Mouse (Mus musculus): Measurements from ENCODE around the gene Stk39.

The Stk39 gene

DNA sequence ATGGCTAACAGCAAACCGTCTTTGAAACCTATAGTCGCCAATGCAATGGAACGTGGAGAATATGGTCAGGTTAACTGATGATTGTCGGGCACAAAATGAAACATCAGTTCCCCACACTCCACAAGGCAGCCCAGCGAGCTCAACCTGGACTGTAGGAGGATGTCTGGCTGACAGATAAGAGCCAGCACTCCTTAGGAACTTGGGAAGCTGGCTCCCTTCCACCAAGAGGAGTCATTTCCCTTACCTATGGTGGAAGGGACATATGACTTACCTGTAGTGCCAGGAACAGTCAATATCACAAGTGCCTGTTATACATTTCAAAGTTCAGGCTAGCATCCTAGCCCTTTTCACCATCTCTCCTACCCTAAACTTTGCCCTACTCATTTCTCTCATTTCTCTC lies 14.0 kb downstream of the Stk39 start:
- no peak for DNase-seq (ENCODE audit: low read depth, low spot score)

DNA sequence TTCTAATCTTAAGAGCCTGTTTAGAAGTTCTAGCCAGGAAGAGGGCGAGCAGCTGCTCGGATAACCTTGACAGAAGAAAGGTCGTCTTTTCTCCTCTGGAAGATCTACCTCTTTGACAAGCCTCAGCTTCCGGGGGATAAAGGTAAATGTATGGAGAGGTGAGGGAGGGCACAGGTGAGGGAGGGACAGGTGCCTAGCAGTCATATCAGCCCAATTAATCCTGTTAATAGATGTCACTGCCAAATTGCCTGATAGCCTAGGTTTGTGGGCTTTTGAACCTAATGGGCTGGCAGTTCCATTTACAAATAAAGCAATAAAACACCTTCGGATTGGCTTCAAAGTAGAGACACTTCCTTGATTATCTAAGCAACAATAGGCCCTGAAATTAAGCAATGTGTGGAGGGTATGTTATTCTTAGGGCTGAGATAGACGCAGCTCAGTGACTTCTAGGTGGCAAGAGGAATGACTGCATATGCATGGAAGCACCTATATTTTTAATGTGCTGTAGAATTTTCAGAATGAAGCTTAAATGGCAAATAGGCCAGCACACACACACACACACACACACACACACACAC lies 14.5 kb downstream of the Stk39 start:
- DNase-seq (ENCODE audit: low read depth, low spot score) = no peak

DNA sequence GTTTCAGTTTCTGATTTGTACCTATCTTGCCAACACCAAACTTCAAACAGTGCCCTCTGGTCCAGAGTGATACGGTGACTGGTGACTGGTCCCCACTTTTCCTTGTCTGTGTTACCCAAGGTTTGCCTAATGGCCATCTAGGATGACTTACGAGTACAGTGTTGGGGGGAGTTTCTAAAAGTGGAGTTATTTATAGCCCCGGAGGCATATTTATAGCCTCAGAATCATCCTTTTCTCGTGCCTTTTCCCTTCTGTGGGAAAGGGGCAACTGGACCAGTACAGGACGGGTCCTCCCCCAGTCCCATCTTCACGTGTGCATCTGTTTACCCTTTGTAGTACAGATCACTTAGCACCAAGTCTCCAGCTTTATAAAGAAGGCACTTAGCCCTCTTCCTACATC lies 15.2 kb downstream of the Stk39 start:
- DNase-seq (ENCODE audit: low read depth, low spot score) = no peak

GRCm38 (mm10) chr2:68452379-68452778 lies 19.7 kb downstream of the Stk39 start:
- no peak for DNase-seq (ENCODE audit: low read depth, low spot score)

GRCm38 (mm10) chr2:68448035-68448434 lies 24.0 kb downstream of the Stk39 start:
- DNase-seq (ENCODE audit: low read depth, low spot score) = no peak

DNA sequence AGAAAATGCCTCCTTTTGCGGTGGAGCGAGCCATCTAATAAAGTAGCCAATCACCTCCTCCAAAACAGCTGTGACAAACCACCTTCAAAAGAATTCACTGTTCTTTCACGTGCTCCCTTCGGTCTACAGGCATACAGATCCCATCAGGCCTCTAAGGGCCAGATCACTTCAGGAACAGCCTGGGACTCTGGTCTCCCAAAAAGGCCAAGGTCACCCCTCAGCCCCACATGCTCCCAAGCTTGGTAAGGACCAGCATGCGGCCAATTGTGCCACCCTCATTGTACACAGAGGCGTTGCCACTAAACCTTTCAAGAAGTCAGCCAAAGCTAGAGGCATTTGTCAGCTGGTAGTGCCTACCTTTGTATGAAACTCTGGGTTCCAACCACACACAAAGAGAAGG lies 28.9 kb downstream of the Stk39 start:
- no peak for DNase-seq (ENCODE audit: low read depth, low spot score)

GRCm38 (mm10) chr2:68442113-68442717 lies 29.9 kb downstream of the Stk39 start:
- no peak for DNase-seq (ENCODE audit: low read depth, low spot score)

DNA sequence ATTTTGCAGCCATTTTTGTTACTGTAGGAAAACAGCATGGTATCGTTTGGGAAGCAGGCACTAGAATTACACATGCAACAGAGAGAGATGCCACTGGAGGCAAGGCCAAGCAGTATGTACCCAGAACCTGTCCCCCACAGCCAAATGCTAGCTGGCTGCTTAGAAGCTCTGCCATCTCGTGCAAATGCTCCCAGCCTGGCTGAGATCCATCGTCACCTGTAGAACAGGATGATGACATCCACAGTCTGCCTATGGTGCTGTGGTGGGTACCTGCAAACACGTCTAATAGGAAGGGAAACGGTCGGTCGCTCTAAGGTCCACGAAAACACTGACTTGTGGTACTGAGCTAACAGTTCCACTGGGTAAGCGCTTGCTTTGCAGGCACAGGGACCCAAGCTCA lies 32.5 kb downstream of the Stk39 start:
- DNase-seq (ENCODE audit: low read depth, low spot score) = no peak

DNA sequence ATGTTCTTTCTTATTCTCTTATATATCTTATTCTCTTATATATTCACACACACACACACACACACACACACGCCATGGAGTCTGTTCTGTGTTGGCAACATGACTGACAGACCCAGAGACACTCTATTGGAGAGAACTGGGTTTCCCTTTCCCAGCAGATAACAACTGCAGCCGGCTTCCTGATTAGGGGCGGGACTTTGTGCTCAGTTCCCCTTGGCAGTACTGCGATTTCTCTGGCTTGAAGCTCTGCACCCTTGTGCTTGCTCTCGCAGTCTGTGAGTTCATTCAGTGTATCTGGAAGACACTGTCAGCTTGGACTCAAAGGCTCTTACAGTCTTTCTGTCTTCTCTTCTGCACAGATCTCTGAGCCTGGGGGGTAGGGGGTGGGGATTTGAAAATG lies 34.1 kb downstream of the Stk39 start:
- no peak for DNase-seq (ENCODE audit: low read depth, low spot score)

GRCm38 (mm10) chr2:68437216-68437615 lies 34.9 kb downstream of the Stk39 start:
- no peak for DNase-seq (ENCODE audit: low read depth, low spot score)

DNA sequence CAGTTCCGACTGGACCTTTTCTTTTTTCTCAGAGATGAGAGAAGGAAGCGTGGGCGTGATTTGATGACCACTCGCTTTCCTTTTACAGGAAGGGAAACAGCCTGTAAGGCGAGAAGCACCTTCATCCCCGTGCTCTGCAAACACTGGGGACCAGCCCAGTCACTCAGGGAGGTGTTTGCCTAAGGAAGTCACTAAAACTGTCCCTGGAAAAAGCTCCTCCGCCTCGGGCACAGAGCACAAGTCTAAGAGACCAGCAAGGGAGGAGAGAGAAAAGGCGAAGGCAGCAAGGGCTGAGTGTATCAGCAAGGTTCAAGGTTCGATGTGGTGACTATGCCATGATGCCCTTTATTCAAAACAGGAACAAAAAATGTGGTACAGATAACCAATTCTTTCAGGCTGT lies 35.8 kb downstream of the Stk39 start:
- no peak for DNase-seq (ENCODE audit: low read depth, low spot score)

DNA sequence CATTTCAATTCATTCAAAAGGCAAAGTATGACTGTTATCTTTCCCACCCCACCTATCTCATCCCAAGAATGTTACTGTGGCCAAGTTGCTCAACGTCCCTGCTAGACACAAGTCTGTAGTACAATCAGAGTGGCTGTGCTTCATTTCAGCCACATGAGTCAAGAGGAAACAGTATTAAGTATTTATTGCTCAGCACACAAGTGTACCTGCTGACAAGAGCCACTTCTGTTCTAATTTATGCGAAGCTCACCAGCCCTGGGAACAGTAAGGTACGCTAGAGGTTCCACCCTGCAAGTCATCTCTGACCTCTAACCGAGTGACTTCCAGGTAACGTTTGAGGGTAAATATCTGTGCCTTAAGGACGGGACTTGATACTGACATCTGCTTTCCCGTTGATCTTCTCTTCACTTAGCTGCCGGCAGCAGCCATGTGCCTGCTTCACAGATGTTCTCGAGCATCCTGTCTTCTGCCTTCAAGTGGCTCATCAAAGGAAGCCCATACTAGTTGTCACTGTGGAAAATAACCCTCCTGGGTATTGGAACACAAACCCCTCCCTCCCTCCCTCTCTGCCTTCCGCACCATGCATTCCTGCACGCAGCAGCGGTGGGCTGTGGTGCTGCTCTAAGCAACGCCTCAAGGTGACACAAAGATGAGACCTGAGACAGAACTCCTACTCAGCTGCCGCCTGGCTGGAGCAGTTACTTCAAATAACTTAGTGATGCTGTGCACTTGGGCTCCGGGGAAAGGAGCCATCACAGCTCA lies 36.4 kb downstream of the Stk39 start:
- no peak for DNase-seq (ENCODE audit: low read depth, low spot score)

GRCm38 (mm10) chr2:68434997-68435396 lies 37.1 kb downstream of the Stk39 start:
- DNase-seq (ENCODE audit: low read depth, low spot score) = no peak

- DNase-seq (ENCODE audit: low read depth, low spot score) = no peak
Observed at GRCm38 (mm10) chr2:68434576-68434975, 37.5 kb downstream of the Stk39 start.

GRCm38 (mm10) chr2:68433736-68434312 lies 38.2 kb downstream of the Stk39 start:
- no peak for DNase-seq (ENCODE audit: low read depth, low spot score)

GRCm38 (mm10) chr2:68432834-68433233 lies 39.2 kb downstream of the Stk39 start:
- DNase-seq (ENCODE audit: low read depth, low spot score) = no peak

GRCm38 (mm10) chr2:68431024-68431962 lies 40.8 kb downstream of the Stk39 start:
- no peak for DNase-seq (ENCODE audit: low read depth, low spot score)

- no peak for DNase-seq (ENCODE audit: low read depth, low spot score)
Observed at GRCm38 (mm10) chr2:68430493-68430892, 41.6 kb downstream of the Stk39 start.

DNA sequence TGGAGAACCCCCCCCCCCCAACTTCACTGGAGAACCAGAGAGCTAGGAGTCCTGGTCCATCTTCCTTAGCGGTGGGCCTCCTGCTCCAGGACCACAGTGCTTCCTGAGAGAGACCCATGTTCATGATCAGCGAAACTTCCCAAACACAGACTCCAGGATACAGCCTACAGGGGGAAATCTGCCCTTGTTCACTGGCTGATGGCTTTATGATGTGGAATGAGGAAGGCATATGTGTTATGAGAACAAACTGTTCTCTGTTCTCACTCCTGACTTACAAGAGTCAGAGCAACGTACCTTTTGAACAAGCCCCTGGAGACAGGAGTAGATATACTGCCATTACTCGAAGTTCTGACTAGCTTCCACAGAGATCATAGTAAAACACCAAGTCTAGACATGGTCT lies 42.6 kb downstream of the Stk39 start:
- DNase-seq (ENCODE audit: low read depth, low spot score) = no peak

DNA sequence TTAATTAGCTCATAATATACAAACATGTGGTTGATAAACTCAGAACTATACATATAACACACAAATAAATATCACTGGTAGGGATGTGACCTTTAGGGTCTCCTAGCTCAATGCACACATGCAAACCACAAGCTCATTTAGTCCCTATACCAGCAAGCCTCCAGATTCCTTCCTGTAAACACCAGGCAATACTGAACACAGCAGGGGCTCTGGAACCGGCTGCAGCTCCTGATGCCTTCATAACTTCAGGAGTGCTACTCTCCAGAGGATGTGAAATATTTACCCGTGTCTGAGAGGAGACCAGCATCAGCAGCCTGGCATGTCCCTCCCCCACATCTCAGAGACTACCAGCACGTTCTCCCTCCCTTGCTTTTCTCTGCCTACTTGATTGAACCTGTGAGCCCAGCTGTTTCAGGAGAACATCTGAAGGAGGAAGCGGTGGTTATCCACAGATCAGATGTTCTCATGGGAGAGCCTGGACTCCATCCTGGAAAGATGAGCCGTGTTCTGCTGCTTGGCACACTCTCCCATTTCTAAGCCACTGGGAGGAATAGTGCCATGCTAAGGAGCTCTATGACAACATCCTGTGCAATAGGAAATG lies 45.0 kb downstream of the Stk39 start:
- no peak for DNase-seq (ENCODE audit: low read depth, low spot score)

GRCm38 (mm10) chr2:68426074-68426473 lies 46.0 kb downstream of the Stk39 start:
- DNase-seq (ENCODE audit: low read depth, low spot score) = no peak
